Mouse (Mus musculus): ENCODE results near the gene Msmo1. TPM values are rescaled to one million over a fixed set of nuclear protein-coding genes. Genes with fewer than 3 reads are reported as not detected.

The Msmo1 gene
- total and polyA plus RNA-seq, 3 experiments: 4.1 to 9.6 (median 6.6) TPM

DNA sequence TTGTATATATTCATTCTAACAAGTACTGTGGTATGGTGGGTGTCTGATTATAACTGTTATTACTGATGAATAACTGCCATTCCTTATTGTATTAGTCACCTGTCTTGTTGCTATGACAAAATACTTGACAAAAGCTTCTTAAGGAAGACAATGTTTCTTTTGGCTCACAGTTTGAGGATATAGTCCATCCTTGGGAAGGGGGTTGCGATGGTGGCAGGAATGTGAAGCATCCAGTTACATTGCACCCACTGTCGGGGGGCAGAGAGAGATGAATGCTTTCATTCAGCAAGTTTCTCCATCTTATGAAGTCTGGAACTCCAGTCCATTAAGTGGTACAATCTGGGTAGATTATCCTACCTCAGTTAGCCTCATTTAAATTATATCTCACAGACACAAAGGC, 60.7 kb downstream of the Msmo1 start:
- no peak overlapping the region for H3K4me3 ChIP-seq
- TF ChIP-seq CTCF (IDR thresholded peaks at IDR 0.05) (no peak), EP300 (IDR thresholded peaks at IDR 0.05; ENCODE audit: insufficient read depth, low read depth, low read length) (no peak), POLR2A (IDR thresholded peaks at IDR 0.05; ENCODE audit: insufficient read depth, low read depth, low read length) (no peak)
- intact Hi-C loops (cut with DNase I): no loop called here

DNA sequence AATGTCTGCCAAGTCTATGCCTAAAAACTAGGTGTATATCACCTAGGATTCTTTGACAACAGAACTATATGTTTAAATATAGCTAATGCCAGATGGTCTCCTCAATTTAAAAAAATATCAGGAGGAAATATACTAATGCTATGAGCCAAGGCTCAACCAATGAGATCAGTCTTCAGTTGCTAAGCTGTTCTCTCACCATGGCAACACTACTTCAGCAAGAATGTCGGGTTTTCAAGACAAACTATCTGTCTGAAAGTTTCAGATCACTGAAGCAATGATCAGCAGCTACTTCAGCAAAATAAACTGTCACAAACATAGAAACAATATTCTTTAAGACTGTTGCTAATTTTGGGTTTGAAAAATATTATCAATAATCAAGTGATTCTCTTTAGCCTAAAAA, 61.7 kb downstream of the Msmo1 start:
- no peak overlapping the region for H3K9ac ChIP-seq (ENCODE audit: low read depth, low read length)
- TF ChIP-seq POLR2A (IDR thresholded peaks at IDR 0.05; ENCODE audit: insufficient read depth, low read depth, low read length) (no peak), CTCF (IDR thresholded peaks at IDR 0.05) (no peak), EP300 (IDR thresholded peaks at IDR 0.05; ENCODE audit: insufficient read depth, low read depth, low read length) (no peak)
- H3K27ac ChIP-seq: no peak overlapping the region
- no peaks in the 10 kb centered on the region for H3K79me2 ChIP-seq (replicated peaks; ENCODE audit: control insufficient read depth, insufficient read depth, low read length)
- H3K27me3 ChIP-seq (ENCODE audit: control insufficient read depth, insufficient read depth, low read length): no peaks in the 10 kb centered on the region
- no peak overlapping the region for H3K4me3 ChIP-seq
- no peak for DNase-seq
- 33% methylated on average over 1 of the region's 1 CpGs for WGBS
- H3K36me3 ChIP-seq (ENCODE audit: control insufficient read depth, insufficient read depth, low read length): no peaks in the 10 kb centered on the region
- intact Hi-C loops (cut with DNase I): no loop called here
- no peaks in the 10 kb centered on the region for H3K4me1 ChIP-seq (ENCODE audit: control insufficient read depth, insufficient read depth, low read length)

More for the DNA sequence above, 60.7 kb downstream of the Msmo1 start:
- H3K36me3 ChIP-seq (ENCODE audit: control insufficient read depth, insufficient read depth, low read length): no peaks in the 10 kb centered on the region
- H3K27ac ChIP-seq: no peak overlapping the region
- no peaks in the 10 kb centered on the region for H3K79me2 ChIP-seq (replicated peaks; ENCODE audit: control insufficient read depth, insufficient read depth, low read length)
- H3K9ac ChIP-seq (ENCODE audit: low read depth, low read length): no peak overlapping the region
- WGBS: 64% methylated on average over 2 of the region's 2 CpGs
- no peaks in the 10 kb centered on the region for H3K4me1 ChIP-seq (ENCODE audit: control insufficient read depth, insufficient read depth, low read length)
- DNase-seq: no peak
- no peaks in the 10 kb centered on the region for H3K27me3 ChIP-seq (ENCODE audit: control insufficient read depth, insufficient read depth, low read length)

Other genes with a start within 250 kb of the Msmo1 start
- gene Cpe, start 40.7 kb downstream of the Msmo1 start, total RNA-seq (2021): 100 to 1,000 TPM; 241 to 256 TPM
- gene Cpe, start 40.7 kb downstream of the Msmo1 start, polyA plus RNA-seq (2012; rRNA removed): 112 and 149 TPM in 2 replicates
- 10 to 100 TPM; 14.5 to 19.4 TPM for gene Klhl2, start 116.2 kb upstream of the Msmo1 start, total RNA-seq (2021)
- 6.0 and 8.1 TPM in 2 replicates for gene Klhl2, start 116.2 kb upstream of the Msmo1 start, polyA plus RNA-seq (2012; rRNA removed)
- 10 to 100 TPM; 21.0 to 26.2 TPM for gene Tmem192, start 213.4 kb upstream of the Msmo1 start, total RNA-seq (2021)
- 42.6 and 43.4 TPM in 2 replicates for gene Tmem192, start 213.4 kb upstream of the Msmo1 start, polyA plus RNA-seq (2012; rRNA removed)

Measured in heart, adult 2 months (tissue).